Mouse (Mus musculus) c-Kit-positive CD71-positive TER-119-negative erythroid progenitor cells, embryonic 14.5 days (primary cell): ENCODE results near the gene Dusp11.
"Not testable (repeated sequence)": the region's sequence is repeated elsewhere in the genome, so short reads cannot be mapped to it uniquely, and the experiment has no call there.

Experiments used
- DNase-seq: peaks from one replicate; pipeline ENCODE4 v3.0.0-alpha.2; 2013; ENCODE audit warnings: low read depth

The Dusp11 gene

DNA sequence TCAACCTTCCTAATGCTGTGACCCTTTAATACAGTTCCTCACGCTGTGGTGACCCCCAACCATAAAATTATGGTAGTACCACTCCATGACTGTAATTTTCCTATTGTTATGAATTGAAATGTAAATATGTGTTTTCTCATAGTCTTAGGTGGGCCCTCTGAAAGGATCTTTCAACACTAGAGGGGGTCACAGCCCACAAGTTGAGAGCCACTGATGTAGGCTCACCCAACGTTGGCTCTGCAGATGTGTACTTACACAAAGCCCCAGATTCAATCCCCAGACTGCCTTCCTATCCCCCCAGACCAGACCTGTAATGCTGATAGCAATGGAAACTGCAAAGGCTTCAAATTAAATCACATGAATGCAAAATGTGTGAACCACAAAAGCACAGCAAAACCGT is 25.8 kb downstream of the Dusp11 start:
- DNase-seq, result no peak

DNA sequence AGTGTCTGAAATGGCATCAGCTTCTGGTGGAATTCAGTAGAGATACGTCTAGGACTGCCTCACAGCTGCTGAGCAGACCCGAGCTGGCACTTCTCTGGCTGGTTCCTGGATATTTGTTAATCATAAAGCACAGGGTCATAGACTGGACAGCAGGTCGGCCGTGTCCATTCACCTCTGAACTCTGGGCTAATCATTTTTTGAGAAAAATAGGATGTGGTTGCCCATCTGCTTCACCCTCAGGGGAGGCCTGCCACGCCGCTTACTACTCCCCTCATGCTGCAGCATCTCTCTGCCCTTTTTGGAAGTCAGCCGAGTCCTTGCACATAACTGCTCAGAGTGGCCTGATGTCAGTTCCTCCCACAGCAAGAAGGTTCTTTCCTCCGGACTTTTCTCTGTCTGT is 27.4 kb downstream of the Dusp11 start:
- DNase-seq, result no peak

DNA sequence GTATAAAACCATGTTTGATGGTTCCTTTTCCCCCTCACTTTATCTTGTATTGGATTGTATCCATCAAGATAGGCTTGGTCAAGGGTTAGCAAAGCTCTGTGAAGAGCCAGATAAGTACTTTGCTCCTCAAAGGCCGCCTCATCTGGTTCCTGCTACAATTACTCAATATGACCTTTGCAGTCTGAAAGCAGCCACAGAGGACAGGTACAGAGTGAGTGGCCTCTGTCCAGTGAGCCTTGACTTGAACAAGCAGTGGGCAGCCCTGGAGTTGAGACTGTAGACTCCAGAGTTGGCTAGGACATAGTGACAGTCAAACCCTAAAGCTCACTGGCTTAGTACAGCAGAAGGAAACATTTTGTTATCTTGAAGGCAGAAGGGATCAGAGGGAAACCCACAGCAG is 32.2 kb downstream of the Dusp11 start:
- DNase-seq, result no peak

DNA sequence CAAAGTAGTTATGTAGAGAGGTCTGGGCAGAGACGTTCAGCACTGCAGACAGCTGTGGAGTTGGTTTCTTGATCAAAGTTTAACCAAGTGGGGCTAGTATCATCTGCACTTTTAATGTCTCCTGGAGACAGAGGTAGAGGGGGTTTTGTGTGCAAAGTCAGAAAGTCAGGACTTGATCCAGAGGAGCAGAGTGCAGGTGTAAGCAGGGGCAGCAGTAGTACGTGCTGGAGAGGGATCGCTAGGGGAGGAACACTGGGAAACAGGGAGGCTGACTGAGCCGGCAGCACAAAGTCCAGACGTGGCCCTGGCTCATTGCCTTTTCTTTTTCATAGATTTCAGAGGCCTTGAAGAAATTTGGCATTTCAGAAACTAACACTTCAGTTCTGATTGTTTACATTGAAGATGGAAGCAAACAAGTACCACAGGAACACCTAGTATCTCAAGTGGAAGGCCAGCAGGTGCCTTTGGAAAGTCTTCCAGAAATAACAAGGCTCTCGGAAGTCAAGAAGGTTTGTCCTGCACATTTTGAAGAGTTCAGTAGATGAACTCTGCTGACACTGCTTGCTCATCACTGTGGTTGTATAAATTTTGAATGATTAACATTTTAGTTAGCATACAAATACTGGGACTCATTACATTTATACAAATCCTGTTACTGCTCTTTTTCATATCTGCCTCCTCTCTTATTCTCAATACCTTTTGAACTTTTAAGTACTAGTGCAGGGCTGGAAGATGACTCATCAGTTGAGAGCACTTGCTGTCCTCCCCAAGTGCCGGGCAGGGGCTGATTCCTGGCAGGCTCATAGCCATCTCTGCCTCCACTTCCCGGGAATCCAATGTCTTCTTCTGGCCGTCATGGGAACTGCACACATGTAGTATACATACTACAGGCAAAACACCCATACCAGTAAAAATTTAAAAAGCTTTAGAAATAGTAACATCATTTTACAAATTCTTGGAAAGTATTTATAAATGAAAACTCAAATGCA is 33.7 kb downstream of the Dusp11 start:
- DNase-seq, result no peak

DNA sequence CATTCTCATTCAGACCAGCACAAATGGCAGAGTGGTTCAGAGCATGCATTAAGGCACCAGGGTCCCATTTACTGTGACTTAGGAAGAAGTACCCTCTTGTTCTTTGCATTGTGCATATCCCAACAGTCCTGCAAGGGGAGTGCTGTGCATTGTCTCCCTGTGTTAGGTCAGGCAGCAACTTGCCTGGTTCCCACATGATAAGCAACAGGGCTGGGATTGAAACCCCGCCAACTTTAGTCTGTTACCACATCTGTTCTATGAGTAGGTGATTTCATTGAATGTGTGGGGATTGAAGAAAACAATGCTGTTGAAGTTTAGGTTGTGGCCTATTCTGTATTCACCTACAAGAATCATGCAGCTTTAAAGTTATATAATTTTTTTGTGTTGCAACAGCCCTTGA is 34.8 kb downstream of the Dusp11 start:
- DNase-seq, result no peak

DNA sequence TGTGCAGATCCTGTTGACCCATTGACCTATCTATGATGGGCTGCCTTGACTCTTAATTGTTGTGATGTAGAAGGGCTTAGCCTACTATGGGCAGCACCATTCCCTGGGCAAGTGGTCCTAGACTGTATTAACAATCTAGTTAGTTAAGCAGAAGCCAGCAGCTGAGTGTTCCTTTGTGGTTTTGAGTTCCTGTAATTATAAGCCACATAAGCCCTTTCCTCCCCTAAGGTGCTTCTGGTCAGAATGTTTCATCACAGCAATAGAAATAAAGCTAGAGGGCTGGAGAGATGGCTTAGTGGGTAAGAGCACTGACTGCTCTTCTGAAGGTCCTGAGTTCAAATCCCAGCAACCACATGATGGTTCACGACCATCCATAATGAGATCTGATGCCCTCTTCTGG is 37.8 kb downstream of the Dusp11 start:
- no peak for DNase-seq

DNA sequence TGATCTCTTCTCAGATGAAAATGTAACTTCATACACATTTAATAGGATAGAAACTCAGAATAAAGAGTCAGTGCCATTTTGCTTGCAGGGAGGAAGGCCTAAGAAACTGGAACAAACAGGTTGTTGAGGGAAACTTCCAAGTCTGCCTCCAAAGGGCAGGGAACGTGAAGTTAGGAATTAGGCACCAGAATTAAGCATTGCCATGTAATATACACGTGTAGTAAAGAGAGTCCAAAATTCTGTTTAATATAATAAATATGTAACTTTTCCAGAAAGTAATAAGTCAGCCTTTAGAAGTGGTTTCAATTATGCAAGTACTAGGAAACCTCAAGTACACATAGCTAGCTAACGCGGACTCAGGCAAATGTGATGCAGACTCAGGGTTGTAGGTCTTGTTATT is 42.1 kb downstream of the Dusp11 start:
- DNase-seq, result no peak

DNA sequence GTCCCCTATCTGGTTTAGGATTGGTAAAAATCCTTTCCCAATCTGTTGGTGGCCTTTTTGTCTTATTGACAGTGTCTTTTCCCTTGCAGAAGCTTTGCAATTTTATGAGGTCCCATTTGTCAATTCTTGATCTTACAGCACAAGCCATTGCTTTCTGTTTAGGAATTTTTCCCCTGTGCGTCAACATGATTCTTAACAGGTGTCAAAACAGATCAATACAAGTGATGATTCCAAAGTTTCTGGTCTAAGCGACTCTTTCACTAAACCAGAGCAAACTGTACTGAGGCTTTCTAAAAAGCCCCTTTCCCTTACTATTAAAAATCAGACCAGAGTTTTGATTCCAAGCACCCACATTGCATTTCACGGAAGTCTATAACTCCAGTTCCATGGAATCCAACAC is 43.1 kb downstream of the Dusp11 start:
- DNase-seq, result not testable (repeated sequence)

DNA sequence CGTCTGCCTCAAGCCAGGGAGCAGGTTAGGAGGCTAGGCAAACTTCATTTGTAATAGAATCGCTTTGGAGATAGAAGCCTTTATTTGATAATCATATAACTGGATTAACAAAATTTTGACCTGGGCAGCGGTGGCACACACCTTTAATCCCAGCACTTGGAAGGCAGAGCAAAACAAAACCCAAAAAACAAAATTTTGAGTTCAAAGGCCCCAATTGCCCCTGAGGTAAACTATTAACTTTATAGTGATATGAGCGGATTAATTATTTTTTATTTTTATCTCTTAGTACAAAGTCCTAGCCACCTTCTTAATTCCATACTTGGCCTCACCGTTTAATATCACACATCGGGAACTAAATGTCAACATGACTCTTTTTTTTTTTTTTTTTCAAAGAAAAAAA is 44.9 kb downstream of the Dusp11 start:
- DNase-seq, result no peak

DNA sequence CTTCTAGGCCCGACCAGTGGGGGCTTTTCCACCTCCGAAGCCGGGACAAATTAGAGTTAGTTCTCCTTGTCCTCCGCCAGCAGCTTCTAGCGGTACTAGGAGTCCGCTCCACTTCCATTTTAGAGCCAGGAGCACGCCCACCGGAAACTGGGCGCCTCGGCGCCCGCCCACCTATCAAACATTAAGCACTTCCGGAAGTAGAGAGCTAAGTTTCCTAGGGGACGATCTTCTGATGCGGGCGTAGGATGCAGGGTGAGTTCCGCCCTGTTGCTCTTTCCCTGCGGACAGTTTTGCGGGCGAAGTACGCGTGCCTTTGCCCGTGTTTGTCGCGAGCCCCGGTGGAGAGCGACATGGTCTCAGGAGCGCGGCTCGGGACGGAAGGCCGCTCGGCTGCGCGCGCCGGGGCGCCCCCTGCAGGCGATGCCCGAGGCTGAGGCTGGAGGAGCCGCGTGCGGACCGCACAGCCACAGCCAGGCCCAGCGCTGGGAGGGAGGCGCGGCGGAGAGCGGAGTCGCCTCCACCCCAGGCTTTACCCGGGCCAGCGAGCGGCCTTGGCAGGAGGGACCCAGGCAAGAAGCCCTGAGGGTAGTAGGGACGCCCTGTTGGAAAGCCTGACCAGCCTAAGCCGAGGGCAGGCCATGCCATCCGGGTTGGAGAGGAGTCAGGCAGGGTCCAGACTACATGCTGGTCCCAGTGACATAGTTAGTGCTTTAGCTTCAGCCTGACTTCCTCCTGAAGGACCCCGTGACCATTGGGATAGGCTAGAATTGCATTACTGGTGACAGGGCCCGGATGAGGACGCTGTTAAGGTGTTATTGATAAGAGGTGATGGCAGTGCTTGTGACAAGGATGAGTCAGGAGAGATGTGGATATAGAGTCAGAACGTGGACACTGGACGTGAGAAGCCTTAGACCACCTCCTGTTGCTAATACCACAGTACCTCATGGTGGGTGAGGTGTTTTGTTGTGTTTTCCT is 45.6 kb downstream of the Dusp11 start, which contains the start of gene Nat8f1:
Gene Nat8f1 (minus strand): TSS at position 149 of the 975 bp plus-strand sequence.
- peak; percentile 81 for DNase-seq

DNA sequence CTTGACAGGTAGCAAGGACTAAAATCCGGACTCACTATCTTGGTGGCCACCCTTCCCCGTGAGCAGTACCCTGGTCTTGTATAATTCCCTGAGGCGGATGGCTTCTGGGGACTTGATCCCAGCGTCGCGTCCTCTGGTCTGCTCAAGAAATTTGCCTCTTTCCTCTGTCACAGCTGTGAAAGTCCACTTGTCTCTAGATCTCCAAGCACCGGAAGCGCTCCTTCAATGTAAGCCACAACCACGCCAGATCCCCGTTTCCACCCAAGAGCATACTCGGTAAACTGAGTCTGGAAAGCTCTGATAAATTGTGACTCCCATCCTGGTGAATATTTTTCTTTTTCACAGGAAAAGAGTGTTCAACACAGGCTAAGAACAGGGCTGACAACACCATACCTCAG is 46.3 kb downstream of the Dusp11 start:
- no peak for DNase-seq

DNA sequence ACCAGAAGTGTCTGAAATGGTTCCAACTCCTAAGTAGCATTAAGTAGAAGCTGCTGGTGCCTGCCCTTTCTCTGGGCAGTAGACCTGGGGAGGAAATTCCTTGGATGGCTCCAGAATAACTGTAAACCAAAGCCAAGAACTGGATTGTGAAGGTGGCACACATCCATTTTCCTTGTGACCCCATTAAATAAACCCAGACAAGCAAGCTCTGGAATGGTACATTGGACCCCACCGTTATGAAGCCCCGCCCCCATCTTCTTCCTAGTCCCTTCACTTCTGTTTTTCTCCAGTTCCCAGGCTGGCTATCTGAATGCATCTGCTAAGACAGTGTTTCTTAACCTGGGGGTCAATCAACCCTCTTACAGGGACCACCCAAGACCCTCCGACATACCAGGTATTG is 49.9 kb downstream of the Dusp11 start, which contains the start of gene Tprkb:
Gene Tprkb (plus strand): TSS at position 279 of the 400 bp plus-strand sequence.
- no peak for DNase-seq

DNA sequence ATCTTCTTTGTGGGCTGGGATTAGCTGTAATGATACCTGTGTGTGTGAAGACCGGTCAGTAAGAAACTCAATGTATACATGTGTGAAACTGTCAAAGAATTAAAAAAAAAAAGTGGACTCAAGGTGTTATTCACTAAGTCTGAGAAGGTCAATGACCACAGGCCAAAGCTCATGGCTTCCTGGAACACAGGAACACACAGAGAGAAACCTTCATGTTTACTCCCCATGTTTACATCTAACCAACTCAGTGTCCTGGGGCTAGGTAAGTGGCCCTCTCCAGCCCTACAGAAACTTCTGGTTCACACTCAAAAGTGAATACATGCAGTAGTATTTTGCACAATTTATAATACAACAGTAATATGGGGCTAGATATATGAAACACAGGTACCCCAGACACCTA is 51.8 kb downstream of the Dusp11 start:
- no peak for DNase-seq

DNA sequence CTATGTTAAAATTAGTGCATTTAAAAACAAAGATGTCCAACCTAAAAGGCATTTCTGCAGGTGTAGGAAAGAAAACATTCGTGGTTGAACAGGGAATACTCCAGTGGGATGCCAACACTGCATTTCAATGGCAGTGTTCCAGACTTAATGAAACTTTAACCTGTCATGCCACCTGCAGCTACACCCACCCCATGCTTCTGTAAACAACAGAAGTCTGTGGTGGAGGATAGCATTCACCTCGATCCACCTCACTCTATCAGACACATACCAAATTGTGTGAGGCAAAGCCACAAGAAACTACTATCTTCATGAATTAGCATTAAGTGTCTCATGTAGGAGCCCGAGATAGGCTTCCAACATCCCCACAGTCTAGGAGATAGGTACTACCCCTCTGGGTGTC is 53.1 kb downstream of the Dusp11 start:
- DNase-seq, result no peak

DNA sequence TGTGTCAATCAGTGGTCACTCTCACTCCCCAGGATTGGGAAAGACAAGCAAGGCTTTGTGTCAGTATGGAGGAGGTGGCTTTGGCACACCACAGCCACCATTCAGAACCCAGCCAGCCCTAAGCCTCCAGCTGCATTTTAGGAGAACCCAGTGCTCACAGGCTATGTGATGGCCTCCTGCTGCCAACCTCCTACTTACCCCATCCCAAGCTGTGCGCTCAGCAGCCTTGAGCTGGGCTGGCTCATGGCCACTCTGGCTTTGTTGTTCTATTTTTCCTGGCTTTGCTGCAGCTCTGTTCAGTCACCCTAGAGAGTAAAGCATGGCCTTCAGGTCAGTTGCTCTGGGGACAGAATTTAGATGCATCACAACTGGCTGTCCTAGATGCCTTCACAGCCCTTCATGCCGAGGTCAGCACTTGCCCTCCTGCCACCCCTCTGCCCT is 54.5 kb downstream of the Dusp11 start:
- not testable (repeated sequence) for DNase-seq

DNA sequence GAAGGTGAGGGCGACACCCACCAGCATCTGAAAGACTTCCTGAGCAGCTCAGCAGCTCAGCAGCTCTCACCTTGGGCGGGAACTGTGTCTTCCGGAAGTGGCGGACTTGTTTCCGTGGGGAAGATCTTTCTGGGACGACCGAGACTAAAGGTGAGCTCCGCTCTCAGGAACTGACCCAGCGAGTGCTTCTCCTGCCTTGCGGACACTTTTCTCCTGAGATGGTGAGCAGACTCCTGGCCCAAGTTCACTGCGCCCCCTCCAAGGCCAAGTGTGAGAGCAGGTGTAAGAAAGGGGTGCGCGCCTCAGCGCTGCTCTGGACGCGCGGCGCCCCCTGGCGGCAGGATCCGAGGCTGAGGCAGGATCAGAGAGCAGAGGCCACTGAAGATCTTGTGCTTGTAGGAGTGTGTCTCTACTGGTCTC is 56.8 kb downstream of the Dusp11 start, which contains the start of gene Nat8f4:
Gene Nat8f4 (minus strand): TSS at position 243 of the 420 bp plus-strand sequence.
- peak; percentile 30 for DNase-seq

DNA sequence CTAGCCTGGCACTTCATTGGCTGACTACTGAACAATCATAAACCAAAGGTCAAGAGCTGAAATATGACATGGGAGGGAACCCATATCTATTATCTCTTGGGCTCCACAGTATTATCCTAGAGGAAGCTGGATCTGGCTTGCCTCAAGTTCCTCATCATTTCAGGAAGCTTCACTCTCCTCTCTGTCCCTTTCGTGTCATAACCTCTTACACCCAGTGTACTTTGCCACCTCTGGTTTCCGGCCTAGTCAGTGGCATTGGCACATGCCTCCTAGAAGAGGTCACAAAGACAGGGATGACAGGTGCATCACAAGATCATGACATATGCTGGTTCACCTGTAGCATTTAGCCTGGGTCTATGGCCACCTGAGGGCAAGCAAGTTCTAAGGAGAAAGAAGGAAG is 59.2 kb downstream of the Dusp11 start:
- no peak for DNase-seq

DNA sequence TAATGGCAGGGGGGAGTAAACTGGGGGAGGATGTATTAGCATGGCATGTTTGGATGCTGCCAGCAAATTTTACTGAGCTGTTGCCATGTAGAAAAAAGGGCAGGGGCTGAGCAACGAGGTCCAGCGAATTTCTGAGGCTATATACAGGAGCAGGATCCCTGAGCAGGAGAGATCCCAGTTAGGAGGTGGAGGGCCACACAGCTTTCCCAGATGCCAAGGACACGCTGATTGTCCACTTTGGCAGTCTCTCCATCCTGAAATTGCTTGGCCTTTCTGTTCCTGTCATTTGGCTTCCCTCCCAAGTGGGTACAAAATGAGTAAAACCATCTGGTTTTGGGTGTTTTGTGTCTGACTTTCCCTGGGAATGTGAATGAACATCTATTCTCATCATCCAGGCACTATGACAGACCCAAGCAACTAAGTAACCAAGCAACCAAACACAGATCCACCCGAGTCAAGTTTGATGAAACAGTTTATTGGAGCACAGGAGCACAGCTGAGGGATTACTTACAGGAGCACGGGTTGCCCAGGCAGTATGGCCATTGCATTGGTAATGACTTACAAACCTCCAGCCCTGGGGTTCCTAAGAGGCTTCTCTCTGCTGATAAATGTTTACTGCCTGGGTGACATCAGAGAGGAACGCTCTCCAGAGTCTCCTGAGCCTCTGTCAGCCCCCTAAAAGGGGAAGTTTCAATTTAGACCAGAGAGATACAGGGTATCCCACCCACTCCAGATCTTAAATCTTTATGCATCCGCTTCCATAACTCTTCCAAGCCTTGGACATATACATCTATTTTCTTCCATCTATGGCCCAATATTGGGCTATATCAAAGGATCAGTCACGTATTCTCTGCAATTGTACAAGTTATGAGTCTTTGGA is 62.6 kb downstream of the Dusp11 start:
- DNase-seq, result not testable (repeated sequence)

DNA sequence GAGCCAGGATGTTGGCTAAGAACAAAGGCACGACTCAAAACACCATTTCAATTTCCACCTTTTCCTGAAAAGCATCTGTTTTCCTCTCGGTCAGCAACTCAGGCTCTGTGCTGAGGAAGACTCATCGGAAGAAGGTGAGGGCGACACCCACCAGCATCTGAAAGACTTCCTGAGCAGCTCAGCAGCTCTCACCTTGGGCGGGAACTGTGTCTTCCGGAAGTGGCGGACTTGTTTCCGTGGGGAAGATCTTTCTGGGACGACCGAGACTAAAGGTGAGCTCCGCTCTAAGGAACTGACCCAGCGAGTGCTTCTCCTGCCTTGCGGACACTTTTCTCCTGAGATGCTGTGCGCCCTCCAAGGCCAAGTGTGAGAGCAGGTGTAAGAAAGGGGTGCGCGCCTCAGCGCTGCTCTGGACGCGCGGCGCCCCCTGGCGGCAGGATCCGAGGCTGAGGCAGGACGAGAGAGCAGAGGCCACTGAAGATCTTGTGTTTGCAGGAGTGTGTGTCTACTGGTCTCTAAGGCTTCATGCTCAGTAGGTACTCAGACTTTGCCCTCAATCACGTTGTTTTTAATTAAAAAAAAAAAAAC is 66.3 kb downstream of the Dusp11 start:
- DNase-seq, result not testable (repeated sequence)
